Mouse (Mus musculus) T-helper 17 cell (primary cell): ENCODE data around the gene Lrrc27.

Experiments
- in situ Hi-C, 2 experiments: fragments of 300-600 bp; cut with MboI, MseI; formaldehyde crosslinking; loops; 1 replicate in 1 of 2; 2 replicates in 1 of 2; pipeline ENCODE4 v1.15.1; 2025; ENCODE audit warnings: high pct_unique_total_duplicates in 2 of 2

The Lrrc27 gene

GRCm38 (mm10) chr7:139213751-139214150, 963 bp downstream of the Lrrc27 start:
- in situ Hi-C loops, result loop anchor here in 1 of 2 experiments (25.0 kb wide), 1 partner anchor 376 kb away; the partner anchor contains the start of genes Mapk1ip1 and Ppp2r2d

GRCm38 (mm10) chr7:139214160-139214559, 1.4 kb downstream of the Lrrc27 start:
- in situ Hi-C loops, result loop anchor here in 1 of 2 experiments (25.0 kb wide), 1 partner anchor 377 kb away; the partner anchor contains the start of genes Mapk1ip1 and Ppp2r2d

- in situ Hi-C loops, result loop anchor here in 1 of 2 experiments (5.0 to 25.0 kb wide), 2 partner anchors 183 to 377 kb away; partner anchors contain the start of genes Mapk1ip1 and Ppp2r2d
These were observed 2.0 kb downstream of the Lrrc27 start for GRCm38 (mm10) chr7:139214596-139215340.

GRCm38 (mm10) chr7:139215516-139215915, 2.7 kb downstream of the Lrrc27 start:
- in situ Hi-C loops, result loop anchor here in 1 of 2 experiments (5.0 to 25.0 kb wide), 2 partner anchors 182 to 378 kb away; partner anchors contain the start of genes Mapk1ip1 and Ppp2r2d

- in situ Hi-C loops, result loop anchor here in 1 of 2 experiments (5.0 to 25.0 kb wide), 2 partner anchors 181 to 379 kb away; partner anchors contain the start of genes Mapk1ip1 and Ppp2r2d
These were observed 3.2 kb downstream of the Lrrc27 start for GRCm38 (mm10) chr7:139215946-139216345.

- in situ Hi-C loops, result loop anchor here in 1 of 2 experiments (5.0 to 25.0 kb wide), 2 partner anchors 181 to 379 kb away; partner anchors contain the start of genes Mapk1ip1 and Ppp2r2d
These were observed 3.7 kb downstream of the Lrrc27 start for GRCm38 (mm10) chr7:139216464-139216863.

GRCm38 (mm10) chr7:139217046-139217445, 4.3 kb downstream of the Lrrc27 start:
- in situ Hi-C loops, result loop anchor here in 1 of 2 experiments (5.0 to 25.0 kb wide), 2 partner anchors 180 to 380 kb away; partner anchors contain the start of genes Mapk1ip1 and Ppp2r2d

- in situ Hi-C loops, result loop anchor here in 1 of 2 experiments (5.0 to 25.0 kb wide), 2 partner anchors 178 to 382 kb away; partner anchors contain the start of genes Mapk1ip1 and Ppp2r2d
These were observed 6.0 kb downstream of the Lrrc27 start for GRCm38 (mm10) chr7:139218641-139219415.

GRCm38 (mm10) chr7:139219486-139219885, 6.7 kb downstream of the Lrrc27 start:
- in situ Hi-C loops, result loop anchor here in 1 of 2 experiments (5.0 to 25.0 kb wide), 2 partner anchors 178 to 382 kb away; partner anchors contain the start of genes Mapk1ip1 and Ppp2r2d

- in situ Hi-C loops, result loop anchor here in 1 of 2 experiments (25.0 kb wide), 1 partner anchor 383 kb away; the partner anchor contains the start of genes Mapk1ip1 and Ppp2r2d
These were observed 7.5 kb downstream of the Lrrc27 start for GRCm38 (mm10) chr7:139220303-139220702.

GRCm38 (mm10) chr7:139221072-139221471, 8.3 kb downstream of the Lrrc27 start:
- in situ Hi-C loops, result loop anchor here in 1 of 2 experiments (25.0 kb wide), 1 partner anchor 384 kb away; the partner anchor contains the start of genes Mapk1ip1 and Ppp2r2d

GRCm38 (mm10) chr7:139221856-139222255, 9.1 kb downstream of the Lrrc27 start:
- in situ Hi-C loops, result loop anchor here in 1 of 2 experiments (25.0 kb wide), 1 partner anchor 385 kb away; the partner anchor contains the start of genes Mapk1ip1 and Ppp2r2d

- in situ Hi-C loops, result loop anchor here in 1 of 2 experiments (25.0 kb wide), 1 partner anchor 385 kb away; the partner anchor contains the start of genes Mapk1ip1 and Ppp2r2d
These were observed 9.6 kb downstream of the Lrrc27 start for GRCm38 (mm10) chr7:139222341-139222740.

- in situ Hi-C loops, result loop anchor here in 1 of 2 experiments (25.0 kb wide), 1 partner anchor 387 kb away; the partner anchor contains the start of genes Mapk1ip1 and Ppp2r2d
These were observed 11.3 kb downstream of the Lrrc27 start for GRCm38 (mm10) chr7:139224070-139224469.

- in situ Hi-C loops, result loop anchor here in 1 of 2 experiments (25.0 kb wide), 1 partner anchor 387 kb away; the partner anchor contains the start of genes Mapk1ip1 and Ppp2r2d
These were observed 11.9 kb downstream of the Lrrc27 start for GRCm38 (mm10) chr7:139224725-139225124.

GRCm38 (mm10) chr7:139226416-139226815, 13.6 kb downstream of the Lrrc27 start:
- in situ Hi-C loops, result no loop called here

- in situ Hi-C loops, result no loop called here
These were observed 15.8 kb downstream of the Lrrc27 start for GRCm38 (mm10) chr7:139228447-139229171.

- in situ Hi-C loops, result loop anchor here (5.0 to 10.0 kb wide), 3 partner anchors 67 to 145 kb away; no protein-coding TSS in a partner anchor
These were observed 17.0 kb downstream of the Lrrc27 start for GRCm38 (mm10) chr7:139229837-139230236.

GRCm38 (mm10) chr7:139230241-139230640, 17.5 kb downstream of the Lrrc27 start:
- in situ Hi-C loops, result loop anchor here (5.0 to 10.0 kb wide), 3 partner anchors 67 to 145 kb away; no protein-coding TSS in a partner anchor

GRCm38 (mm10) chr7:139233714-139234113, 20.9 kb downstream of the Lrrc27 start:
- in situ Hi-C loops, result loop anchor here (5.0 to 10.0 kb wide), 3 partner anchors 64 to 141 kb away; no protein-coding TSS in a partner anchor
